Mouse (Mus musculus): ENCODE data around the gene Stim2.
A peak's percentile ranks its signal among the peaks of the same experiment; 100 is the strongest.

The Stim2 gene

GRCm38 (mm10) chr5:54148091-54148795 is 149.9 kb downstream of the Stim2 start:
- DNase-seq, result no peak

DNA sequence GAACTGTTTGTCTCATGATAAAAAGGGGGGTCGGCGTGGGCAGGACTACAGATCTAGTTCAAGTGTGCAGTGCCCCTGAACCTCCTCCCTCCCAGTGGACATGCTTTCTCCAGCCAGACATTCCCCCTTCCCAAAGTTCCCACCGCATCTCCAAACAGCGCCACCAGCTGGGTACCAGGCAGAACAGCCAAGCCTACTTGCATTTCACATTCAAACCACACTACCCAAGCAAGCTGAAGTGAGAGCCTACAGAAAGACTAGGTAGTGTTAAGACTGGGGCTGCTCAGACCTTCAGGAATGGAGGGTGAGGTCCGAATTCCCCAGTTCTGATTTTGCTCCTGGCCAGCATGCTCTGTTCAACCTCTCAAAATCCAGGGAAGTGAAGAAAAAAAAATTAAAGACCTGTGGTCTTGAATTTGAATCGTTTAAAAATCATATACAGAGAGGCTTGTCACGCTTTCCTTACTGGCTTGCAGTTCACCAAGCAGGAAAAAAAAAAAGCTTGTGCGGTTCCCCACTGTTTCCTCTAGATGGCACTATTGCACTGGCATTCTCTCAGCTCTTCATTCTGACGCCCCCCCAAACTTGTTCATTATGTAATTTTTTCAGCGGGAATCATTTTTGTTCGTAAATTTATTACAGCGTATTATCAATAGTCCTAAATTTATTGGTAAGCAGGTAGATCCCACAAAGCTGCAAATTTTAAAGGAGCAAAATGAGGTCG is 156.4 kb downstream of the Stim2 start:
- DNase-seq, result peak; percentile 46

GRCm38 (mm10) chr5:54155227-54155776 is 157.0 kb downstream of the Stim2 start:
- DNase-seq, result no peak

GRCm38 (mm10) chr5:54155916-54156315 is 157.6 kb downstream of the Stim2 start:
- DNase-seq, result no peak

- DNase-seq, result no peak
Observed at GRCm38 (mm10) chr5:54156944-54157527, 158.7 kb downstream of the Stim2 start.

GRCm38 (mm10) chr5:54158230-54158629 is 159.9 kb downstream of the Stim2 start:
- no peak for DNase-seq

GRCm38 (mm10) chr5:54159156-54159793 is 161.0 kb downstream of the Stim2 start:
- DNase-seq, result no peak

GRCm38 (mm10) chr5:54160561-54160960 is 162.3 kb downstream of the Stim2 start:
- no peak for DNase-seq

GRCm38 (mm10) chr5:54163890-54164289 is 165.6 kb downstream of the Stim2 start:
- no peak for DNase-seq
